Mouse (Mus musculus): Measurements from ENCODE around the gene Hist1h2ap. TPM values are rescaled to one million over a fixed set of nuclear protein-coding genes. Genes with fewer than 3 reads are reported as not detected.
A peak's percentile ranks its signal among the peaks of the same experiment; 100 is the strongest.

The Hist1h2ap gene
- total and polyA plus RNA-seq, 3 experiments, result 727 to 3,706 TPM; not detected in 1

- H3K9me3 ChIP-seq (replicated peaks; ENCODE audit: insufficient read depth, low read length), result no peaks in the 10 kb centered on the region
- peaks cover 0 to 6% of the 10 kb centered on the region in 2 experiments; a peak in 3 of 4 replicates for H3K4me1 ChIP-seq (ENCODE audit: control insufficient read depth in 1 of 2, insufficient read depth in 2 of 2, low read length in 2 of 2)
- no peaks in the 10 kb centered on the region for H3K27me3 ChIP-seq (ENCODE audit: control insufficient read depth in 1 of 2, insufficient read depth in 2 of 2, low read length in 2 of 2)
- H3K4me3 ChIP-seq (ENCODE audit: control insufficient read depth in 1 of 2, insufficient read depth in 1 of 2, low read depth in 2 of 2, low read length in 2 of 2), result no peak overlapping the region
- no peaks in the 10 kb centered on the region for H3K79me2 ChIP-seq (ENCODE audit: control insufficient read depth, insufficient read depth, low read length, poor library complexity)
- no peak for DNase-seq (ENCODE audit: low read depth, low spot score)
- TF ChIP-seq ZC3H11A (IDR thresholded peaks at IDR 0.05; ENCODE audit: low read depth, low read length) (no peak), ELF1 (IDR thresholded peaks at IDR 0.05; ENCODE audit: low read depth, low read length) (no peak), TBP (IDR thresholded peaks at IDR 0.05; ENCODE audit: low read depth, low read length) (peak; percentile 91), BHLHE40 (IDR thresholded peaks at IDR 0.05; ENCODE audit: borderline replicate concordance, low read depth, low read length) (no peak)
- H3K27ac ChIP-seq (ENCODE audit: control insufficient read depth, low read depth, low read length), result no peak overlapping the region
- no peak overlapping the region for H3K9ac ChIP-seq (ENCODE audit: control insufficient read depth, low read depth, low read length, poor library complexity, severe bottlenecking)
- H3K36me3 ChIP-seq (ENCODE audit: control insufficient read depth in 1 of 2, insufficient read depth in 2 of 2, low read length in 2 of 2), result peaks cover 0 to 2% of the 10 kb centered on the region in 2 experiments; a peak in 2 of 4 replicates
Observed at GRCm38 (mm10) chr13:21795584-21795983, 37.7 kb downstream of the Hist1h2ap start.

GRCm38 (mm10) chr13:21790601-21791283 lies 42.6 kb downstream of the Hist1h2ap start:
- peak overlapping the region; percentile 61 for H3K9ac ChIP-seq (ENCODE audit: control insufficient read depth, low read depth, low read length, poor library complexity, severe bottlenecking)
- no peak overlapping the region for H3K27ac ChIP-seq (ENCODE audit: control insufficient read depth, low read depth, low read length)
- TF ChIP-seq SIN3A (IDR thresholded peaks at IDR 0.05; ENCODE audit: low read length), result no peak
- TF ChIP-seq MYC (IDR thresholded peaks at IDR 0.05; ENCODE audit: low read depth, low read length), result no peak
- TF ChIP-seq BHLHE40 (IDR thresholded peaks at IDR 0.05; ENCODE audit: borderline replicate concordance, low read depth, low read length), result no peak
- H3K4me3 ChIP-seq (ENCODE audit: control insufficient read depth in 1 of 2, insufficient read depth in 1 of 2, low read depth in 2 of 2, low read length in 2 of 2), result peak overlapping the region; percentile 31 to 38
- H3K36me3 ChIP-seq (ENCODE audit: control insufficient read depth in 1 of 2, insufficient read depth in 2 of 2, low read length in 2 of 2), result peaks cover 0 to 21% of the 10 kb centered on the region in 2 experiments; a peak in 2 of 4 replicates
- H3K4me1 ChIP-seq (ENCODE audit: control insufficient read depth in 1 of 2, insufficient read depth in 2 of 2, low read length in 2 of 2), result peaks cover 4 to 9% of the 10 kb centered on the region in 2 experiments
- no peaks in the 10 kb centered on the region for H3K79me2 ChIP-seq (ENCODE audit: control insufficient read depth, insufficient read depth, low read length, poor library complexity)
- H3K9me3 ChIP-seq (replicated peaks; ENCODE audit: insufficient read depth, low read length), result no peaks in the 10 kb centered on the region
- H3K27me3 ChIP-seq (ENCODE audit: control insufficient read depth in 1 of 2, insufficient read depth in 2 of 2, low read length in 2 of 2), result no peaks in the 10 kb centered on the region
- DNase-seq (ENCODE audit: low read depth, low spot score), result peak; percentile 54

- peak; percentile 60 for DNase-seq (ENCODE audit: low read depth, low spot score)
- H3K36me3 ChIP-seq (ENCODE audit: control insufficient read depth in 1 of 2, insufficient read depth in 2 of 2, low read length in 2 of 2), result peaks cover 0 to 28% of the 10 kb centered on the region in 2 experiments; a peak in 2 of 4 replicates
- no peaks in the 10 kb centered on the region for H3K27me3 ChIP-seq (ENCODE audit: control insufficient read depth in 1 of 2, insufficient read depth in 2 of 2, low read length in 2 of 2)
- H3K9me3 ChIP-seq (replicated peaks; ENCODE audit: insufficient read depth, low read length), result no peaks in the 10 kb centered on the region
- peak overlapping the region; percentile 11 for H3K9ac ChIP-seq (ENCODE audit: control insufficient read depth, low read depth, low read length, poor library complexity, severe bottlenecking)
- H3K4me3 ChIP-seq (ENCODE audit: control insufficient read depth in 1 of 2, insufficient read depth in 1 of 2, low read depth in 2 of 2, low read length in 2 of 2), result no peak overlapping the region
- no peak for TF ChIP-seq TBP (IDR thresholded peaks at IDR 0.05; ENCODE audit: low read depth, low read length)
- no peak for TF ChIP-seq CHD2 (IDR thresholded peaks at IDR 0.05; ENCODE audit: low read length)
- no peak for TF ChIP-seq MEF2A (IDR thresholded peaks at IDR 0.05; ENCODE audit: extremely low read depth, insufficient replicate concordance, low read depth, low read length, poor library complexity, severe bottlenecking)
- TF ChIP-seq MYB (IDR thresholded peaks at IDR 0.05; ENCODE audit: low read depth, low read length), result no peak
- TF ChIP-seq POLR2A (IDR thresholded peaks at IDR 0.05; ENCODE audit: control insufficient read depth in 1 of 2, insufficient read depth in 1 of 2, low read depth in 1 of 2, low read length in 2 of 2, poor library complexity in 1 of 2), result no peak
- TF ChIP-seq MAFK (IDR thresholded peaks at IDR 0.05; ENCODE audit: borderline replicate concordance, low read depth, low read length), result no peak
- TF ChIP-seq CTCF (IDR thresholded peaks at IDR 0.05 in 2 of 3, conservative IDR thresholded peaks at IDR 0.05 in 1 of 3; ENCODE audit: control insufficient read depth in 1 of 3, insufficient read depth in 1 of 3, low read depth in 2 of 3, low read length in 3 of 3, poor library complexity in 1 of 3, severe bottlenecking in 1 of 3), result no peak
- TF ChIP-seq JUND (IDR thresholded peaks at IDR 0.05; ENCODE audit: low read depth, low read length), result no peak
- TF ChIP-seq POLR2AphosphoS2 (IDR thresholded peaks at IDR 0.05; ENCODE audit: low read length), result no peak
- no peak for TF ChIP-seq MAX (IDR thresholded peaks at IDR 0.05; ENCODE audit: low read length)
- H3K79me2 ChIP-seq (ENCODE audit: control insufficient read depth, insufficient read depth, low read length, poor library complexity), result no peaks in the 10 kb centered on the region
- H3K27ac ChIP-seq (ENCODE audit: control insufficient read depth, low read depth, low read length), result 0 out of 2 replicates have a peak overlapping the region, but pooled peaks have one; percentile 5
- peaks cover 4 to 9% of the 10 kb centered on the region in 2 experiments for H3K4me1 ChIP-seq (ENCODE audit: control insufficient read depth in 1 of 2, insufficient read depth in 2 of 2, low read length in 2 of 2)
Observed at GRCm38 (mm10) chr13:21789925-21790324, 43.4 kb downstream of the Hist1h2ap start.
